Mouse (Mus musculus) bone marrow, adult 2 months (tissue): ENCODE results near the gene Cercam.

Experiments used
- CTCF ChIP-seq: fragments of 200-500 bp; IDR thresholded peaks from 2 replicates; pipeline ENCODE4 v1.5.1; 2011; ENCODE audit warnings: low read length, control low read depth; ENCODE audit not compliant: control insufficient read depth, insufficient read depth
- POLR2A ChIP-seq: fragments of 200-500 bp; IDR thresholded peaks from 2 replicates; pipeline ENCODE4 v1.6.1; 2011; ENCODE audit warnings: low read depth, mild to moderate bottlenecking, control low read depth, low read length, borderline replicate concordance; ENCODE audit not compliant: control insufficient read depth

DNA sequence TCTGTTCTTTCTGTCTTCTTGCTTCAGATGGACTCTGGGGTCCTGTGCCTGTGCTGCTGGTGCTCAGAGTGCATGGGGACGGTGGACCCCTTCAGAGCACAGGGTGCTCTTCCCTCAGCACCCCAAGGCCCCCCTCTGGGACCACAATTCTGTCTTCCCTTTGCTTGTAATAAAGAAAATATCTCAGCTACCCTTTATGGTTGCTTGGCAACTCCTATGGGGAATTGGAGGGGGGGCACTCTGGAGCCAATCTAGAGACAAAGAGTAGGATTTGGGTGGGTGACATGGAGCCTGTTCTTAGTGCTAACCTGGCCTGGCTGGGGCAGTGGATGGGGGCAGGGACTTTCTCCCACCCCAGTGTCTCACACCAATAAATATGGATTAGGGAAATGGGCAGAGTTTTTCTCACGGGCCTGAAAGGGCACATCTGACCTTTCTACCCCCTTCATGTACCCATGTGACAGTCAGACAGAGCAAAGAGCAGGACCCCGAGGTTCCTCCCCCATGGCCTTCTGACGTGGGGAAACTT lies 15.9 kb upstream of the Cercam start:
- TF ChIP-seq CTCF (no peak), POLR2A (no peak)
